Mouse (Mus musculus): ENCODE measurements around the gene Idh2. TPM values are rescaled to one million over a fixed set of nuclear protein-coding genes. Genes with fewer than 3 reads are reported as not detected.

The Idh2 gene
- polyA plus RNA-seq (2012; ENCODE audit: insufficient read depth, insufficient read length, missing spikeins): 48.6 and 55.9 TPM in 2 replicates

GRCm38 (mm10) chr7:80115224-80115590 lies at the start of gene Idh2:
Gene Idh2, minus strand, starts transcription at chr7:80115392.
- H3K4me1 ChIP-seq (ENCODE audit: control insufficient read depth, insufficient read depth, low read length): peaks cover 29% of the 10 kb centered on the region
- TF ChIP-seq CTCF (IDR thresholded peaks at IDR 0.05; ENCODE audit: low read depth, low read length) (no peak), POLR2A (IDR thresholded peaks at IDR 0.05; ENCODE audit: borderline replicate concordance, low read depth, low read length) (no peak)
- H3K4me3 ChIP-seq (ENCODE audit: insufficient read depth, low read length): peak within 1 kb of the TSS; percentile 95
- H3K27ac ChIP-seq (ENCODE audit: insufficient read depth, low read depth, low read length): peak within 1 kb of the TSS; percentile 84

- no peak overlapping the region for H3K4me3 ChIP-seq (ENCODE audit: insufficient read depth, low read length)
- peaks cover 18% of the 10 kb centered on the region for H3K4me1 ChIP-seq (ENCODE audit: control insufficient read depth, insufficient read depth, low read length)
- no peak overlapping the region for H3K27ac ChIP-seq (ENCODE audit: insufficient read depth, low read depth, low read length)
- TF ChIP-seq CTCF (IDR thresholded peaks at IDR 0.05; ENCODE audit: low read depth, low read length) (no peak), POLR2A (IDR thresholded peaks at IDR 0.05; ENCODE audit: borderline replicate concordance, low read depth, low read length) (no peak)
These were observed 45.7 kb upstream of the Idh2 start for GRCm38 (mm10) chr7:80160945-80161306.

- H3K4me1 ChIP-seq (ENCODE audit: control insufficient read depth, insufficient read depth, low read length): peaks cover 15% of the 10 kb centered on the region
- no peak overlapping the region for H3K4me3 ChIP-seq (ENCODE audit: insufficient read depth, low read length)
- no peak for TF ChIP-seq CTCF (IDR thresholded peaks at IDR 0.05; ENCODE audit: low read depth, low read length)
- no peak for TF ChIP-seq POLR2A (IDR thresholded peaks at IDR 0.05; ENCODE audit: borderline replicate concordance, low read depth, low read length)
- H3K27ac ChIP-seq (ENCODE audit: insufficient read depth, low read depth, low read length): no peak overlapping the region
These were observed 45.2 kb upstream of the Idh2 start for GRCm38 (mm10) chr7:80160293-80160944.

GRCm38 (mm10) chr7:80158496-80159268 lies 43.5 kb upstream of the Idh2 start:
- Histone ChIP-seq H3K4me1 (ENCODE audit: control insufficient read depth, insufficient read depth, low read length) (peaks cover 24% of the 10 kb centered on the region), H3K27ac (ENCODE audit: insufficient read depth, low read depth, low read length) (no peak overlapping the region)
- TF ChIP-seq CTCF (IDR thresholded peaks at IDR 0.05; ENCODE audit: low read depth, low read length): no peak
- TF ChIP-seq POLR2A (IDR thresholded peaks at IDR 0.05; ENCODE audit: borderline replicate concordance, low read depth, low read length): no peak

GRCm38 (mm10) chr7:80156711-80157227 lies 41.6 kb upstream of the Idh2 start:
- Histone ChIP-seq H3K4me1 (ENCODE audit: control insufficient read depth, insufficient read depth, low read length) (peaks cover 28% of the 10 kb centered on the region), H3K27ac (ENCODE audit: insufficient read depth, low read depth, low read length) (no peak overlapping the region)

More at GRCm38 (mm10) chr7:80158496-80159268, 43.5 kb upstream of the Idh2 start:
- no peak overlapping the region for H3K4me3 ChIP-seq (ENCODE audit: insufficient read depth, low read length)

GRCm38 (mm10) chr7:80154689-80155088 lies 39.5 kb upstream of the Idh2 start:
- TF ChIP-seq CTCF (IDR thresholded peaks at IDR 0.05; ENCODE audit: low read depth, low read length): no peak
- TF ChIP-seq POLR2A (IDR thresholded peaks at IDR 0.05; ENCODE audit: borderline replicate concordance, low read depth, low read length): no peak
- Histone ChIP-seq H3K27ac (ENCODE audit: insufficient read depth, low read depth, low read length) (no peak overlapping the region), H3K4me1 (ENCODE audit: control insufficient read depth, insufficient read depth, low read length) (peaks cover 21% of the 10 kb centered on the region), H3K4me3 (ENCODE audit: insufficient read depth, low read length) (no peak overlapping the region)

More at GRCm38 (mm10) chr7:80156711-80157227, 41.6 kb upstream of the Idh2 start:
- no peak; the same call in 1 of the 2 replicates for TF ChIP-seq CTCF (IDR thresholded peaks at IDR 0.05; ENCODE audit: low read depth, low read length)
- no peak for TF ChIP-seq POLR2A (IDR thresholded peaks at IDR 0.05; ENCODE audit: borderline replicate concordance, low read depth, low read length)
- H3K4me3 ChIP-seq (ENCODE audit: insufficient read depth, low read length): no peak overlapping the region

GRCm38 (mm10) chr7:80152756-80153155 lies 37.6 kb upstream of the Idh2 start:
- no peak overlapping the region for H3K4me3 ChIP-seq (ENCODE audit: insufficient read depth, low read length)
- peaks cover 15% of the 10 kb centered on the region for H3K4me1 ChIP-seq (ENCODE audit: control insufficient read depth, insufficient read depth, low read length)
- H3K27ac ChIP-seq (ENCODE audit: insufficient read depth, low read depth, low read length): no peak overlapping the region
- TF ChIP-seq POLR2A (IDR thresholded peaks at IDR 0.05; ENCODE audit: borderline replicate concordance, low read depth, low read length) (no peak), CTCF (IDR thresholded peaks at IDR 0.05; ENCODE audit: low read depth, low read length) (no peak)

GRCm38 (mm10) chr7:80152152-80152551 lies 37.0 kb upstream of the Idh2 start:
- no peak overlapping the region for H3K27ac ChIP-seq (ENCODE audit: insufficient read depth, low read depth, low read length)
- peaks cover 15% of the 10 kb centered on the region for H3K4me1 ChIP-seq (ENCODE audit: control insufficient read depth, insufficient read depth, low read length)
- TF ChIP-seq POLR2A (IDR thresholded peaks at IDR 0.05; ENCODE audit: borderline replicate concordance, low read depth, low read length): no peak
- TF ChIP-seq CTCF (IDR thresholded peaks at IDR 0.05; ENCODE audit: low read depth, low read length): no peak
- no peak overlapping the region for H3K4me3 ChIP-seq (ENCODE audit: insufficient read depth, low read length)

- peaks cover 14% of the 10 kb centered on the region for H3K4me1 ChIP-seq (ENCODE audit: control insufficient read depth, insufficient read depth, low read length)
- no peak overlapping the region for H3K27ac ChIP-seq (ENCODE audit: insufficient read depth, low read depth, low read length)
- TF ChIP-seq CTCF (IDR thresholded peaks at IDR 0.05; ENCODE audit: low read depth, low read length) (no peak), POLR2A (IDR thresholded peaks at IDR 0.05; ENCODE audit: borderline replicate concordance, low read depth, low read length) (no peak)
- no peak overlapping the region for H3K4me3 ChIP-seq (ENCODE audit: insufficient read depth, low read length)
These were observed 34.2 kb upstream of the Idh2 start for GRCm38 (mm10) chr7:80149356-80149755.

GRCm38 (mm10) chr7:80146077-80146476 lies 30.9 kb upstream of the Idh2 start:
- H3K4me1 ChIP-seq (ENCODE audit: control insufficient read depth, insufficient read depth, low read length): peaks cover 12% of the 10 kb centered on the region
- H3K4me3 ChIP-seq (ENCODE audit: insufficient read depth, low read length): no peak overlapping the region
- no peak overlapping the region for H3K27ac ChIP-seq (ENCODE audit: insufficient read depth, low read depth, low read length)
- TF ChIP-seq CTCF (IDR thresholded peaks at IDR 0.05; ENCODE audit: low read depth, low read length): no peak
- TF ChIP-seq POLR2A (IDR thresholded peaks at IDR 0.05; ENCODE audit: borderline replicate concordance, low read depth, low read length): no peak
